Mouse (Mus musculus): ENCODE results near the gene Krt78. TPM values are rescaled to one million over a fixed set of nuclear protein-coding genes. Genes with fewer than 3 reads are reported as not detected.
"Not testable (repeated sequence)": the region's sequence is repeated elsewhere in the genome, so short reads cannot be mapped to it uniquely, and the experiment has no call there.

The Krt78 gene
- not detected in 2 replicates for polyA plus RNA-seq (2016; fragmentation: Nextera tagmentation; extraction: Ambion mirVana)

DNA sequence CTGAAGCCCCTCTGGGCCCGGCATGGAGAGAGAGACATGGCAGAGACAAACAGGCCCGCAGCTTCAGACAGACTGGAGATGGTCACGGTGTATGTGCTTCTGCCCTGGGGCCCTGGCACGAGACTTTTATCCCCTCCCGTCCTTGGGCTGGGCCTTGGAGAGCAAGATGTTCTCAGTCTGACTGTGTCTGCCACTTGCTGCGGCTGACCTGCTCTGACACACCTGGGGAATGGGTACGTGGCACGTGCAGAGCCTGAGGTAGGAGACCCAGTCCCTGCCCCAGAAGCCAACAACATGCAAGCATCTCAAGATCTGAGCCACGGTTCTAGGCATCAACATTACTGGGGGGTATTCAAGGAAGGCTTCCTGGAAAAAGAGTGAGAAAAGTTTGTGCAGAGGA is at the start of gene Krt78:
Krt78 (minus strand) TSS at position 101 of the 400 bp plus-strand sequence.
- WGBS: 88% methylated on average over 9 of the region's 9 CpGs
- Histone ChIP-seq H3K9me3 (no peaks in the 10 kb centered on the region), H3K27ac (replicated peaks) (no peak within 1 kb of the TSS), H3K9ac (replicated peaks) (no peak within 1 kb of the TSS), H3K4me2 (replicated peaks) (no peak within 1 kb of the TSS), H3K4me1 (no peaks in the 10 kb centered on the region), H3K27me3 (no peaks in the 10 kb centered on the region), H3K36me3 (no peaks in the 10 kb centered on the region), H3K4me3 (no peak within 1 kb of the TSS)
- no peak for ATAC-seq (ENCODE audit: low FRiP score, low read depth)

DNA sequence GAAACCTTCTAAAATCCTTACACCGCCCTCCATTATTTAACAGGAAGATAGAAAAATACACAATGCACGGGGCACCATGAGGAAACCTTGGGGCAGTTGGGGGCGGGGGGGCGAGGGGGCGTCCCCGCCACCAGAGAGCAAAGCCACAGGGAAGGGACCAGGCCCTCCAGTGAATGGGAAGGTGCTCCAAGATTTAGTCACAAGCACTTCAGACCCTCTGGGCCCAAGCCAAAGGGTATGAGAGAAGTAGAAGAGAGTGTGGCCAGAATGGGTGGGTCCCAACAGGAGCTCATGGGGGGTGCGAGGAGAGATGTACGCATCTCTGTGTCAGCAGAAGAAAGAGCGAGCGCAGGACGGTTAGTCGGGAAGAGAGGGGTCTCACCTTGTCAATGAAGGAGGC is 49.4 kb upstream of the Krt78 start:
- no peak overlapping the region for H3K27ac ChIP-seq (replicated peaks)
- peaks cover 78% of the 10 kb centered on the region for H3K27me3 ChIP-seq
- H3K4me2 ChIP-seq (replicated peaks): peak overlapping the region; percentile 53
- H3K9ac ChIP-seq (replicated peaks): no peak overlapping the region
- H3K4me1 ChIP-seq: peaks cover 26% of the 10 kb centered on the region
- H3K4me3 ChIP-seq: peak overlapping the region; percentile 33
- no peaks in the 10 kb centered on the region for H3K36me3 ChIP-seq
- WGBS: 11% methylated on average over 12 of the region's 12 CpGs
- no peak for ATAC-seq (ENCODE audit: low FRiP score, low read depth)
- no peaks in the 10 kb centered on the region for H3K9me3 ChIP-seq

DNA sequence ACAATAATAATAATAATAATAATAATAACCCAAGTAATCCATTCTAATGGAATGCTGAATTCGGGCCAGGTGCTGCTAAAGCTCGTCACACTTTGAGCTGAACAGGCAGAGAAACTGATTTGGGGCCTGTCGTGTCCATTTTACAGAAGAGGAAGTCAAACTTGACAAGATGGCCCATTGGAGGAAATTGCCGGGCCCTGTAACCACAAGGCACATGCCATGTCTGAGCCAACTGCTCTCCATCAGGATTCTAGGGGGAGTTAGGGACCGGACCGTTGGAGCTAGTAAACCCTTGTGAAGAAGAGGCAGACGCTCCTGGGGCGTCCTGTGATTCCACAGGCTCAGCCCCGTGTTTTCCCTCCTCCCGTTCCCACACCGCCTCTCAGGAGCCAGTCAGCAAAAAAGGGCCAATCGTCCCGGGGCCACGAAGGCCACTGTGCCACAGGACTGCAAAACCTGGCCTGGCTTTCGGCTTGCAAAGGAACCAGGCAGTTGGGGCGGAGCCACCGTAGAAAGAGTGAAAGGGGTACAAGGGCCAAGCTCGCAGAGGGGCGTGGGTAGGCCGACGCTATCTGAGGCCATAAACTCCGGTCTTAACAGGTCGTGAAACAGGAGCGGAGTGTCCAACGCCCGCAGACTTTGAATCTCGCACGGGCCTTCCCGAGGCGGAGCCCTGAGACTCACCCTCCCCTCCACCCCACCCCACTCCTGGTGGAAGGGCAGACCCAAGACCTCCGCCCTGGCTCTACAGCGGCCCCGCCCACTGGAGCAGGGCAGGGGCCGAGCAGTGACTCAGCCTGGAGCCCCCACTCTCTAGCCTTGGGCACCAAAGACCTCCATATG is 48.8 kb upstream of the Krt78 start:
- no peaks in the 10 kb centered on the region for H3K9me3 ChIP-seq

DNA sequence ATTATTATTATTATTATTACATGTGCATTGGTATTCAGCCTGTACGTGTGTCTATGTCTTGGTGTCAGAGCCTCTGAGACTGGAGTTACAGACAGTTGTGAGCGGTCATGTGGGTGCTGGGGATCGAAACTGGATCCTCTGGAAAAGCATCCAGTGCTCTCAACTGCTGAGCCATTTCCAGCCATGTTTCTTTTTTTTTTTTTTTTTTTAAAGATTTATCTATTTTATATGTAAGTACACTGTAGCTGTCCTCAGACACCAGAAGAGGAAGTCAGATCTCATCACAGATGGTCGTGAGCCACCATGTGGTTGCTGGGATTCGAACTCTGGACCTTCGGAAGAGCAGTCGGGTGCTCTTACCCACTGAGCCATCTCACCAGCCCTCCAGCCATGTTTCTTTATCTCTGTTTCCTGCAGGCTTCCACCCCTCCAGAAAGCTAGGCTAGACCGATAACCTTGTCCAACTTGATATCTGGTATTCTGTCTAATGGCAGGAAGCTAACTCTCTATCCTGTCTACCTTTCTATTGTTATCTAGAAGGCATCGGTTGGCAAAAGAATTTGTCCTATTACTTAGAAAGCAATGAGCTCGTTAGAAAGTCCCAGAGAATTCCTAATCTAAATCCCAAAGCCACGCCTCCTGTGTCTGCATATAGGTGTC is 45.7 kb upstream of the Krt78 start:
- Histone ChIP-seq H3K36me3 (no peaks in the 10 kb centered on the region), H3K27me3 (peaks cover 54% of the 10 kb centered on the region), H3K9me3 (no peaks in the 10 kb centered on the region), H3K9ac (replicated peaks) (no peak overlapping the region), H3K4me3 (no peak overlapping the region), H3K4me1 (peaks cover 10% of the 10 kb centered on the region), H3K4me2 (replicated peaks) (no peak overlapping the region), H3K27ac (replicated peaks) (no peak overlapping the region)
- ATAC-seq (ENCODE audit: low FRiP score, low read depth): no peak
- WGBS: 89% methylated on average over 11 of the region's 11 CpGs

More for the DNA sequence above, 48.8 kb upstream of the Krt78 start:
- H3K4me1 ChIP-seq: peaks cover 24% of the 10 kb centered on the region
- WGBS: 2% methylated on average over 33 of the region's 34 CpGs
- H3K9ac ChIP-seq (replicated peaks): peak overlapping the region; percentile 37; the same call in 1 of the 2 replicates
- H3K36me3 ChIP-seq: no peaks in the 10 kb centered on the region
- ATAC-seq (ENCODE audit: low FRiP score, low read depth): peak; percentile 68
- H3K4me2 ChIP-seq (replicated peaks): peak overlapping the region; percentile 53
- H3K27ac ChIP-seq (replicated peaks): no peak overlapping the region
- peaks cover 75% of the 10 kb centered on the region for H3K27me3 ChIP-seq
- peak overlapping the region; percentile 33 for H3K4me3 ChIP-seq

DNA sequence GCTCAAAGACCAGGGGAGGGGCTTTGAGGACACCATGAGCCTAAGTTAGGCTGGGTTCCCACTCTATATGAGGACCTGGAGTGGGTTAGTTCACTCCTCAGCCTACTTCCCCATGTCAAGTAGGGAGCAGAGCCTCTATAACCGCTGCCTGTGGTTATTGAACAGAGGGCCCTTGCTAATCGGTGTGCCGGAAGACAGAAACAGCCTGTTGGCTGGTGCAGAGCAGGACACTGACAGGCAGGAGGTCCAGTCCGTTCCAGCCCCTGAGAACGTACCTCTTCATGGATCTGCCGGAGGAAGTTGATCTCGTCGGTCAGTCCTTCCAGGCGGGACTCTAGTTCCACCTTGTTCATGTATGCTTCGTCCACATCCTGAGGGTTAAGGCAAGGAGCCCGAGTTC is 45.1 kb upstream of the Krt78 start:
- peaks cover 10% of the 10 kb centered on the region for H3K4me1 ChIP-seq
- no peak overlapping the region for H3K4me2 ChIP-seq (replicated peaks)
- H3K27me3 ChIP-seq: peaks cover 52% of the 10 kb centered on the region
- ATAC-seq (ENCODE audit: low FRiP score, low read depth): no peak
- WGBS: 93% methylated on average over 11 of the region's 11 CpGs
- H3K4me3 ChIP-seq: no peak overlapping the region
- no peak overlapping the region for H3K27ac ChIP-seq (replicated peaks)
- no peaks in the 10 kb centered on the region for H3K9me3 ChIP-seq
- no peak overlapping the region for H3K9ac ChIP-seq (replicated peaks)
- H3K36me3 ChIP-seq: no peaks in the 10 kb centered on the region

DNA sequence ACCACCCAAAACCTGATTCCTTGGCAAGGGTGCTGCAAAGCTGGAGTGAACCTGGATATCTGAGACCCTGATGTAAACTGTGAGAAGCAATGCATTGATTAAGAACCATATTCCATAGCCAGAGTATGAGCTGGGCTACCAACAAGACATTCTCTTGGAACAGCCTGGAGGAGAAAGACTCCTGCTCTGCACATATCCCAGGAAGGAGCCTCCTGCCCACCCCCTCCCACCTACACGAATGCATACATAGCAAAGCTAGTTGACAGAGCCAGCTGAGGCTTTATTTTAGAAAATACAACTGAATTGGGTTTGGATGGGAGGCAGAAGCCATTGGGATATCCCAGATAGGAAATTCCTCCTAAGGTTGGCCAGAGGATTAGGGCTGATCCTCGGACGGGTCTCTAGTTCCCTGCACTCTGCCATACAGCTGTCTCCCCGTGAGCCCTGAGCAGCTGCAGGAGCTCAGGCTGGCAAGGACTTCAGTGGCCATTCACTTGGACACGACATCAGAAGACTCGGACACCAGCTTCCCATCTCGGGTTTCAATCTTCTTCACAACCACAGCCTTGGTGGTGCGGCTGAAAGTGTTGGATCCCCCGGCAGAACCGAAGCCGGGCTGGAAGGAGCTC is 42.5 kb upstream of the Krt78 start:
- H3K4me3 ChIP-seq; H3K27ac ChIP-seq (replicated peaks); H3K4me1 ChIP-seq; H3K4me2 ChIP-seq (replicated peaks); H3K36me3 ChIP-seq; H3K9me3 ChIP-seq; ATAC-seq (ENCODE audit: low FRiP score, low read depth); H3K9ac ChIP-seq (replicated peaks): not testable (repeated sequence)
- WGBS: 84% methylated on average over 11 of the region's 11 CpGs
- peaks cover 42% of the 10 kb centered on the region for H3K27me3 ChIP-seq

DNA sequence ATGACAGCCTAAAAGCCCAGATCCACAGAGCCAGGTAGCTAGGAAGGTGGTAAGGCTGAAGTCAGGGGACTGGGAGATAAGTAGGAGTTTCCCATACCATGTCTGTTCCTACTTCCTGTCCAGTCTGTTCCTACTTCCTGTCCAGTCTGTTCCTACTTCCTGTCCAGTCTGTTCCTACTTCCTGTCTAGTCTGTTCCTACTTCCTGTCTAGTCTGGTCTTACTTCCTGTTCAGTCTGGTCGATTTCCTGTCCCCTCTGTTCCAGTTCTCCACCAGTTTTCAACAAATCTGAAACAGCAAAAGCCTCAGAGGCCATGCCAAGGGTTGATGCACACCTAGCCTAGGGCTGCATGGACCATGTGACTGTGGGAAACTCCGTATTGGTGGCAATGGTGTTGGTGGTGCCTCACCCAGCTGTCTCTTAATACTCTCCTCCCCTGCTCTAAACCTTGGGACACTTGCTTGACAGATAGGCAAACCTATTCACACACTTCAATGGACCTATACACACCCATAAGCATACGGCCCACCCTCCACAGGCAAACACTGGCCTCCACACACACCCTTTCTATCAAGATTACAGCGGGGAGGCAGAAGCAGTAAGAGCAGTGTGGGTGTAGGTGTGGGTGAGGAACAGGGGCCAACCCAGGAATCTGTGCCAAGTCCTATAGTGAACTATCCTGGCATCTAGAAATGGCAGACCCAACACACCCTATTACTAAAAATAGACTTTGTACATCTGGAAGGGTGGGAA is 41.6 kb upstream of the Krt78 start:
- no peaks in the 10 kb centered on the region for H3K4me1 ChIP-seq
- H3K27ac ChIP-seq (replicated peaks): no peak overlapping the region
- H3K9ac ChIP-seq (replicated peaks): no peak overlapping the region
- H3K36me3 ChIP-seq: no peaks in the 10 kb centered on the region
- no peaks in the 10 kb centered on the region for H3K9me3 ChIP-seq
- no peak overlapping the region for H3K4me3 ChIP-seq
- WGBS: 87% methylated on average over 4 of the region's 4 CpGs
- no peak overlapping the region for H3K4me2 ChIP-seq (replicated peaks)
- H3K27me3 ChIP-seq: peaks cover 36% of the 10 kb centered on the region
- ATAC-seq (ENCODE audit: low FRiP score, low read depth): no peak

DNA sequence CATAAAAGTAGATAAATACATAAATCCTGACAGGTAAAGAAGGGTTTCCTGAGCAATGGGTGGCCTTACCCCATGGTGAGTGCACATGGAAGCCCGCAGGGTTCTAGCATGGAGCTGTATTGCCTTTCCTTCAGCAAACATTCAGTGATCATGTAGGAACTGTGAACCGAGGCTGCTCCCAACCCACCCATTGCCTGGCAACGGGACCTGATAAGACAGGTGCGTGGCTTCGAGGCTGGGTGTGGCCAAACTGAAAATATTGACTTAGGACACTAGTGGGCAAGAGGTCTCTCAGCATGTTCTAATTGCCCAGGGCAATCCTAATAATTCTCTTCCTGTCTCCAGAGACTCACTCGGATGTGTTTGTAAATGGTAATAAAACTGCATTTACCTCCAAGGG is 40.3 kb upstream of the Krt78 start:
- no peak overlapping the region for H3K4me2 ChIP-seq (replicated peaks)
- H3K27ac ChIP-seq (replicated peaks): no peak overlapping the region
- no peaks in the 10 kb centered on the region for H3K36me3 ChIP-seq
- no peak for ATAC-seq (ENCODE audit: low FRiP score, low read depth)
- H3K4me1 ChIP-seq: no peaks in the 10 kb centered on the region
- WGBS: 92% methylated on average over 6 of the region's 6 CpGs
- no peak overlapping the region for H3K4me3 ChIP-seq
- H3K27me3 ChIP-seq: peaks cover 33% of the 10 kb centered on the region
- H3K9ac ChIP-seq (replicated peaks): no peak overlapping the region
- H3K9me3 ChIP-seq: no peaks in the 10 kb centered on the region

DNA sequence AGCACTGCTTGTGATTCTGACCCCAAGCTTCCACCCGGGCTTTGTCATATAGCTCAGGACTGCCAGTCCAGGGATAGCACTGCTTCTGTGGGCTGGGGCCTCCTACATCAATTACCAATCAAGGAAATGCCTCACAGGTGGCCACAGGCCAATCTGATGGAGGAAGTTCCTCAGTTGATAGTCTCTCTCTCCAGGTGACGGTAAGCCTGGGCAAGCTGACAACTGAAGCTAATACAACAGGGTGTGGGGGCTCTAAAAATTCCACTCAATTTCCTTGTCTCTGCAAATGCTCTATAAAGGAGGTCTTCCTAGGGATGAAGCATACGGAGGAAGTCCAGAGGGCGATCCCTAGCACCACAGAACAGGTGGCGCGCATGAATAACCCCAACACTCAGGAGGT is 36.9 kb upstream of the Krt78 start:
- H3K9ac ChIP-seq (replicated peaks): no peak overlapping the region
- WGBS: 85% methylated on average over 6 of the region's 6 CpGs

DNA sequence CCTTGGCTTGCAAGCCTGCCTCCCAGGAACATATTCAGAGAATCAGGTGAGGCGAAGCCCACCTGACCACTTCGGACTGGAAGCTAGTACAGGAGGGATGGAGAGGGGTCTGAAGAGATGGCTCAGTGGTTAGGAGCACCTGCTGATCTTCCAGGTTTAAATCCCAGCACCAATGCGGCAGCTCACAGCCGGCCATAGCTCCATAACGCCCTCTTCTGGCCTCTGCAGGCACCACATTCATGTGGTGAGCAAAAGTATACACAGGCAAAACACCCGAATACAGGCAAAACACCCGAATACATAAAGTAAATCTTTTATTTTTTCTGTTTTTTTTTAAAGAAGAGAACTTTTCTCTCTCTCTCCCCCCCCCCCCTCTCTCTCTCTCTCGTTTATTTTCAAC is 34.6 kb upstream of the Krt78 start:
- no peak for ATAC-seq (ENCODE audit: low FRiP score, low read depth)
- no peaks in the 10 kb centered on the region for H3K36me3 ChIP-seq
- 63% methylated on average over 8 of the region's 8 CpGs for WGBS
- H3K27ac ChIP-seq (replicated peaks): no peak overlapping the region
- peaks cover 3% of the 10 kb centered on the region; the same call in 1 of the 2 replicates for H3K4me1 ChIP-seq
- H3K27me3 ChIP-seq: peaks cover 29% of the 10 kb centered on the region
- H3K9ac ChIP-seq (replicated peaks): no peak overlapping the region
- H3K4me3 ChIP-seq: no peak overlapping the region
- no peaks in the 10 kb centered on the region for H3K9me3 ChIP-seq
- no peak overlapping the region for H3K4me2 ChIP-seq (replicated peaks)

More for the DNA sequence above, 36.9 kb upstream of the Krt78 start:
- no peaks in the 10 kb centered on the region for H3K4me1 ChIP-seq
- no peaks in the 10 kb centered on the region for H3K36me3 ChIP-seq
- no peaks in the 10 kb centered on the region for H3K9me3 ChIP-seq
- no peak for ATAC-seq (ENCODE audit: low FRiP score, low read depth)
- H3K27me3 ChIP-seq: peaks cover 36% of the 10 kb centered on the region
- no peak overlapping the region for H3K4me3 ChIP-seq
- H3K27ac ChIP-seq (replicated peaks): no peak overlapping the region
- H3K4me2 ChIP-seq (replicated peaks): no peak overlapping the region

DNA sequence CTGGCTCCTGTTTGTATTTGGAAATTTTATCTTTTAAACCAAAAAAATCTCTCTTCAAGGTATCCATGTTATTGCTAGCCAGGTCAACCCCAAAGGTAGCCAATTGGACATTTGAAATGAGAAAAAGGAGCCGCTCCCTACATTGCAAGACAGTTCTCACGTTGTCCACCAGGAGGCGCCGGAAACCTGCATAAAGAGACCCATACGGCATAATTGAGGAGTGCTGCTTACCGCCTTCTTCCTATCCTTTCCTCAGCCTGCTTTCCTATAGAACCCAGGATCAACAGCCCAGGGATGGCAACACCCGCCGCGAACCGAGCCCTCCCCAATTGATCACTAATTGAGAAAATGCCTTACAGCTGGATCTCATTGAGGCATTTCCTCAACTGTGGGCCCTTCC is 34.0 kb upstream of the Krt78 start:
- no peaks in the 10 kb centered on the region for H3K36me3 ChIP-seq
- H3K27me3 ChIP-seq: peaks cover 28% of the 10 kb centered on the region
- H3K9me3 ChIP-seq: no peaks in the 10 kb centered on the region
- no peak overlapping the region for H3K4me3 ChIP-seq
- peaks cover 3% of the 10 kb centered on the region; the same call in 1 of the 2 replicates for H3K4me1 ChIP-seq
- H3K4me2 ChIP-seq (replicated peaks): no peak overlapping the region
- peak; percentile 45; the same call in 1 of the 2 replicates for ATAC-seq (ENCODE audit: low FRiP score, low read depth)
- 1% methylated on average over 10 of the region's 10 CpGs for WGBS
- no peak overlapping the region for H3K9ac ChIP-seq (replicated peaks)
- no peak overlapping the region for H3K27ac ChIP-seq (replicated peaks)

All from midbrain, embryonic 12.5 days (tissue).